In genomic region chr2:107964841-107965240, GRCm38 (mm10) we compare ENCODE assay signal across 14 mouse cellular contexts.
"Had no signal": no experiment of that assay in that cellular context is flagged by ENCODE, and none has a peak within 500 bp of the region (broad histone marks: within the 10 kb centered on the region; RNA-seq: fewer than 3 reads in every experiment).

No protein-coding gene starts in this region.

- H3K27ac ChIP-seq: limb, embryonic 13.5 days; midbrain, embryonic 10.5 days; neural tube, embryonic 15.5 days had no signal

- H3K36me3 ChIP-seq: limb, embryonic 13.5 days; midbrain, embryonic 10.5 days; neural tube, embryonic 15.5 days had no signal

- H3K9me3 ChIP-seq: limb, embryonic 13.5 days; midbrain, embryonic 10.5 days; neural tube, embryonic 15.5 days had no signal

- H3K4me3 ChIP-seq: limb, embryonic 13.5 days; midbrain, embryonic 10.5 days; myocyte; neural tube, embryonic 15.5 days had no signal

- H3K9ac ChIP-seq: limb, embryonic 13.5 days; lung, embryonic 14.5 days; neural tube, embryonic 15.5 days had no signal

- H3K27me3 ChIP-seq: limb, embryonic 13.5 days; neural tube, embryonic 15.5 days had no signal

- DNase-seq: kidney, adult 2 months; kidney, postnatal 36 days; left cerebral cortex, postnatal 4 days; lung, embryonic 14.5 days; lung, postnatal 10 days; lung, postnatal 4 days; right cerebral cortex, adult 18-20 months; right cerebral cortex, postnatal 25 days; thymus, postnatal 36 days had no signal

- H3K4me2 ChIP-seq: limb, embryonic 13.5 days; liver, embryonic 11.5 days; lung, embryonic 14.5 days; neural tube, embryonic 15.5 days had no signal

- H3K4me1 ChIP-seq: limb, embryonic 13.5 days; neural tube, embryonic 15.5 days had no signal
